Mouse (Mus musculus) MEL (cell line): ENCODE results near the gene Myzap. TPM values are rescaled to one million over a fixed set of nuclear protein-coding genes. Genes with fewer than 3 reads are reported as not detected.

ENCODE experiments used
- DNase-seq: peaks from one replicate; pipeline ENCODE4 v3.0.0; 2011; ENCODE audit warnings: low read depth, low spot score
- H3K27ac ChIP-seq: 2 replicates; pipeline ENCODE4 v1.5.1; 2012; ENCODE audit warnings: low read depth, mild to moderate bottlenecking, control low read depth, low read length, moderate library complexity; ENCODE audit not compliant: control insufficient read depth
- H3K27me3 ChIP-seq, 2 experiments: fragments of 150-350 bp in 1 of 2; sonication (generic) in 1 of 2; 2 replicates each; pipeline ENCODE4 v1.6.1; 2012; ENCODE audit warnings: low read length in 2 of 2, mild to moderate bottlenecking in 2 of 2, improper control_type of control experiment in 1 of 2, moderate library complexity in 1 of 2; ENCODE audit not compliant: insufficient read depth in 2 of 2, control insufficient read depth in 1 of 2
- H3K36me3 ChIP-seq, 2 experiments: 2 replicates each; pipeline ENCODE4 v1.6.1; 2012 to 2014; ENCODE audit warnings: low read length in 2 of 2, improper control_type of control experiment in 1 of 2, inconsistent platforms in 1 of 2, mild to moderate bottlenecking in 1 of 2; ENCODE audit not compliant: insufficient read depth in 2 of 2, control insufficient read depth in 1 of 2
- H3K4me1 ChIP-seq, 2 experiments: fragments of 150-350 bp in 1 of 2; sonication (generic) in 1 of 2; 2 replicates each; pipeline ENCODE4 v1.6.1; 2012; ENCODE audit warnings: low read length in 2 of 2, improper control_type of control experiment in 1 of 2, mild to moderate bottlenecking in 1 of 2; ENCODE audit not compliant: insufficient read depth in 2 of 2, control insufficient read depth in 1 of 2
- H3K4me3 ChIP-seq, 2 experiments: fragments of 150-350 bp in 1 of 2; sonication (generic) in 1 of 2; 2 replicates each; pipeline ENCODE4 v1.5.1; 2012; ENCODE audit warnings: low read depth in 2 of 2, low read length in 2 of 2, mild to moderate bottlenecking in 2 of 2, moderate library complexity in 2 of 2, control low read depth in 1 of 2, improper control_type of control experiment in 1 of 2; ENCODE audit not compliant: control insufficient read depth in 1 of 2, insufficient read depth in 1 of 2
- H3K79me2 ChIP-seq: 2 replicates; pipeline ENCODE4 v1.6.1; 2012; ENCODE audit warnings: mild to moderate bottlenecking, low read length, moderate library complexity; ENCODE audit not compliant: control insufficient read depth, poor library complexity, insufficient read depth
- H3K9ac ChIP-seq: 2 replicates; pipeline ENCODE4 v1.6.1; 2012; ENCODE audit warnings: low read depth, mild to moderate bottlenecking, control low read depth, low read length, moderate library complexity; ENCODE audit not compliant: control insufficient read depth, poor library complexity, severe bottlenecking
- H3K9me3 ChIP-seq: fragments of 150-350 bp; sonication (generic); replicated peaks from 2 replicates; pipeline ENCODE4 v1.6.1; 2012; ENCODE audit warnings: mild to moderate bottlenecking, low read length, improper control_type of control experiment, moderate library complexity; ENCODE audit not compliant: insufficient read depth
- BHLHE40 ChIP-seq: IDR thresholded peaks from 2 replicates; pipeline ENCODE4 v1.6.1; 2012; ENCODE audit warnings: low read depth, mild to moderate bottlenecking, inconsistent platforms, low read length, improper control_type of control experiment, borderline replicate concordance
- CHD1 ChIP-seq: IDR thresholded peaks from 2 replicates; pipeline ENCODE4 v1.6.1; 2012; ENCODE audit warnings: low read depth, mild to moderate bottlenecking, inconsistent platforms, low read length, improper control_type of control experiment
- CHD2 ChIP-seq: IDR thresholded peaks from 2 replicates; pipeline ENCODE4 v1.6.1; 2011; ENCODE audit warnings: low read length, improper control_type of control experiment
- E2F4 ChIP-seq: IDR thresholded peaks from 2 replicates; pipeline ENCODE4 v1.6.1; 2011; ENCODE audit warnings: low read depth, low read length, improper control_type of control experiment, borderline replicate concordance
- ELF1 ChIP-seq: IDR thresholded peaks from 2 replicates; pipeline ENCODE4 v1.6.1; 2014; ENCODE audit warnings: low read depth, mild to moderate bottlenecking, inconsistent platforms, low read length, improper control_type of control experiment, moderate library complexity
- EP300 ChIP-seq, 2 experiments: IDR thresholded peaks; 2 replicates each; pipeline ENCODE4 v1.6.1; 2011; ENCODE audit warnings: improper control_type of control experiment in 2 of 2, low read length in 2 of 2, low read depth in 1 of 2, mild to moderate bottlenecking in 1 of 2
- ETS1 ChIP-seq: IDR thresholded peaks from 2 replicates; pipeline ENCODE4 v1.6.1; 2012; ENCODE audit warnings: low read depth, mild to moderate bottlenecking, inconsistent platforms, low read length, improper control_type of control experiment, moderate library complexity
- GABPA ChIP-seq: IDR thresholded peaks from 2 replicates; pipeline ENCODE4 v1.6.1; 2012; ENCODE audit warnings: low read depth, mild to moderate bottlenecking, inconsistent platforms, low read length, improper control_type of control experiment, moderate library complexity
- GATA1 ChIP-seq: IDR thresholded peaks from 2 replicates; pipeline ENCODE4 v1.6.1; 2011; ENCODE audit warnings: low read depth, low read length, improper control_type of control experiment
- HCFC1 ChIP-seq: IDR thresholded peaks from 2 replicates; pipeline ENCODE4 v1.6.1; 2012; ENCODE audit warnings: low read depth, mild to moderate bottlenecking, inconsistent platforms, low read length, improper control_type of control experiment, moderate library complexity
- KAT2A ChIP-seq: conservative IDR thresholded peaks from 2 replicates; pipeline ENCODE4 v1.6.1; 2012; ENCODE audit warnings: low read depth, low read length, improper control_type of control experiment, inconsistent platforms
- MAX ChIP-seq: IDR thresholded peaks from 2 replicates; pipeline ENCODE4 v1.6.1; 2011; ENCODE audit warnings: low read length, improper control_type of control experiment
- MAZ ChIP-seq: IDR thresholded peaks from 2 replicates; pipeline ENCODE4 v1.6.1; 2012; ENCODE audit warnings: low read depth, mild to moderate bottlenecking, inconsistent platforms, low read length, improper control_type of control experiment
- MEF2A ChIP-seq: IDR thresholded peaks from 2 replicates; pipeline ENCODE4 v1.6.1; 2014; ENCODE audit warnings: low read depth, mild to moderate bottlenecking, inconsistent platforms, low read length, improper control_type of control experiment; ENCODE audit not compliant: poor library complexity, insufficient replicate concordance, severe bottlenecking; ENCODE audit errors: extremely low read depth
- MXI1 ChIP-seq: IDR thresholded peaks from 2 replicates; pipeline ENCODE4 v1.6.1; 2011; ENCODE audit warnings: mild to moderate bottlenecking, low read depth, low read length, improper control_type of control experiment
- NELFE ChIP-seq: IDR thresholded peaks from 2 replicates; pipeline ENCODE4 v1.6.1; 2011; ENCODE audit warnings: low read depth, low read length, improper control_type of control experiment
- POLR2A ChIP-seq, 2 experiments: IDR thresholded peaks; 2 replicates each; pipeline ENCODE4 v1.6.1; 2011 to 2012; ENCODE audit warnings: low read length in 2 of 2, mild to moderate bottlenecking in 2 of 2, control low read depth in 1 of 2, improper control_type of control experiment in 1 of 2, low read depth in 1 of 2, moderate library complexity in 1 of 2; ENCODE audit not compliant: control insufficient read depth in 1 of 2, insufficient read depth in 1 of 2, poor library complexity in 1 of 2
- SIN3A ChIP-seq: IDR thresholded peaks from 2 replicates; pipeline ENCODE4 v1.6.1; 2012; ENCODE audit warnings: low read length, improper control_type of control experiment, inconsistent platforms
- SMC3 ChIP-seq: IDR thresholded peaks from 2 replicates; pipeline ENCODE4 v1.6.1; 2011; ENCODE audit warnings: low read depth, low read length, improper control_type of control experiment
- TAL1 ChIP-seq: IDR thresholded peaks from 2 replicates; pipeline ENCODE4 v1.6.1; 2012; ENCODE audit warnings: mild to moderate bottlenecking, inconsistent platforms, low read length, moderate library complexity, mixed read lengths
- TCF12 ChIP-seq: IDR thresholded peaks from 2 replicates; pipeline ENCODE4 v1.6.1; 2014; ENCODE audit warnings: low read depth, mild to moderate bottlenecking, inconsistent platforms, low read length, improper control_type of control experiment, moderate library complexity
- USF1 ChIP-seq: IDR thresholded peaks from 2 replicates; pipeline ENCODE4 v1.6.1; 2014; ENCODE audit warnings: low read depth, mild to moderate bottlenecking, inconsistent platforms, low read length, improper control_type of control experiment, moderate library complexity
- USF2 ChIP-seq, 2 experiments: IDR thresholded peaks; 2 replicates each; pipeline ENCODE4 v1.6.1; 2011 to 2012; ENCODE audit warnings: improper control_type of control experiment in 2 of 2, low read length in 2 of 2, borderline replicate concordance in 1 of 2, inconsistent platforms in 1 of 2, low read depth in 1 of 2, mild to moderate bottlenecking in 1 of 2; ENCODE audit not compliant: insufficient read depth in 1 of 2
- ZC3H11A ChIP-seq: IDR thresholded peaks from 2 replicates; pipeline ENCODE4 v1.6.1; 2012; ENCODE audit warnings: low read depth, mild to moderate bottlenecking, inconsistent platforms, low read length, improper control_type of control experiment
- ZKSCAN1 ChIP-seq: IDR thresholded peaks from 2 replicates; pipeline ENCODE4 v1.6.1; 2012; ENCODE audit warnings: low read depth, mild to moderate bottlenecking, inconsistent platforms, low read length, improper control_type of control experiment, moderate library complexity
- polyA plus RNA-seq, 2 experiments: library from polyadenylated mRNA; stranded (reverse) in 1 of 2; unstranded in 1 of 2; fragments of >175 nt in 1 of 2; fragments of >200 nt in 1 of 2; gene quantifications; 2 replicates each; pipeline versions ENCODE4 v1.2.1 to v1.2.4; 2012; ENCODE audit warnings: low replicate concordance in 2 of 2, low read depth in 1 of 2; ENCODE audit not compliant: insufficient read length in 2 of 2, insufficient read depth in 1 of 2, missing spikeins in 1 of 2
- total RNA-seq: library from RNA; depleted of rRNA; stranded (reverse); fragments of 300-350 nt; gene quantifications from 2 replicates; pipeline ENCODE4 v1.2.3, GENCODE M21; 2012

Myzap gene
- total and polyA plus RNA-seq, 3 experiments: 0.06 TPM; not detected in 2

DNA sequence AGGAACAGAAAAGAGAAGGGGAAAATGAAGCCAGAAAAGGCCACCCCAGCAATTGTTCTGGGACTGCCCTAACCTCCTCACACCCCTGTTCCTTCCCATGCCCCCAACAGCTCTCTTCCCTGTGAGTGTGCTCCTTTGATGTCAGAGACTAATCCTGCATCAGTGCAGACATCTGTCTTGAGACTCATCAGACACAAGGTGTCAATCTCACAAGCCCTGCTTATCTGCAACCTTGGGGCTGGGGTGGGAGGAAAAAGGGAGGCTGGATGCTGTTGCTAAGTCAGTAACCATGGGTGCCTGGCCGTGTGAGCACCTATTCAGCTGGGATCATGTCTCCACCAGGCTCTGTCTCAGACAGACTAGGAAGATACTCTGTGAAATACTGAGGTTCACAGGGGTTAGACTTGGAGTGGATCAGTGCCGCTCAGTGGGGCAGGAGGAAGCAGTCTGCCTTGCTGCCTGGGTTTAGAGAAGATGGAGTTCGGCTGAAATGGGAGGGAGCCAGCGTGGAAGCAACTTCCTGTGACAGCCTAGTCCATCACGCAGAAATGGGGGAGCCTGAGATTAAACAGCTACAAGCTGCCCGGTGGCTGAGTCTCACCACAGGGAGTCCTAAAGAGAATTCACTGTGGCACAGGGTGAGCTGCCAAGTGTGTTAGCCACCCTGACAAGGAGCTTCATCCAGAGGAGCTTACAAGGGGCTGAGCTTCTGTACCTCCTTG lies 12.9 kb upstream of the Myzap start:
- Histone ChIP-seq H3K4me1 (peaks cover 8 to 24% of the 10 kb centered on the region in 2 experiments), H3K79me2 (no peaks in the 10 kb centered on the region), H3K27ac (no peak overlapping the region), H3K4me3 (no peak overlapping the region), H3K27me3 (no peaks in the 10 kb centered on the region; a peak in 1 of 4 replicates), H3K9me3 (no peaks in the 10 kb centered on the region), H3K9ac (no peak overlapping the region), H3K36me3 (peaks cover 0 to 16% of the 10 kb centered on the region in 2 experiments; a peak in 2 of 4 replicates)
- DNase-seq: peak; percentile 28
- TF ChIP-seq USF2 (IDR thresholded peaks at IDR 0.05; ENCODE audit: borderline replicate concordance in 1 of 2, insufficient read depth in 1 of 2, low read depth in 1 of 2, low read length in 2 of 2): no peak
- TF ChIP-seq MAX: no peak
- TF ChIP-seq TCF12: peak; percentile 42; the same call in 1 of the 2 replicates
- TF ChIP-seq NELFE: no peak
- no peak for TF ChIP-seq POLR2A (IDR thresholded peaks at IDR 0.05; ENCODE audit: control insufficient read depth in 1 of 2, insufficient read depth in 1 of 2, low read depth in 1 of 2, low read length in 2 of 2, poor library complexity in 1 of 2)
- TF ChIP-seq SIN3A: no peak
- no peak for TF ChIP-seq GATA1
- TF ChIP-seq CHD2: no peak
- TF ChIP-seq TAL1: peak; percentile 39
- TF ChIP-seq EP300 (IDR thresholded peaks at IDR 0.05; ENCODE audit: low read depth in 1 of 2, low read length in 2 of 2): peak in 1 of 2 experiments; percentile 48; a peak in 2 of 4 replicates

DNA sequence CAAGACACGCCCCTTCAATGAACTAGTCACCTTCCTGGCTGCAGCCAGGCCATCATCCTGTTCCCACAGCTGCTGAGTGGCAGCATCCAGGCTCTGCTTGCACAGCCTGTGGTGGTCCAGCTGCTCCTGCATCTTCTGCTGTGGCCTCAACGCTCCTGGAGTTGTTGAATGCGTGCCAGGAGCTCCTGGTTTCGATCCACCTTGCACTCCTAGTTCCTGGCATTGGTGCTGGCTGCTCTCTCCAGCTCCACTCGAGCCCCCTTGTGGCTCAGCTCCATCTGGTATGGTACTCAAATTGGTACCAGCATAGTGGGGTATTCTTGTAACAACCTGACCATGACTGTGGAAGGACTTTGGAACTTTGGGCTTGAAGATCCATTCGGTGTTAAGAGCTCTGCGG lies 7.7 kb upstream of the Myzap start:
- H3K9ac ChIP-seq: no peak overlapping the region
- DNase-seq: no peak
- TF ChIP-seq USF1: no peak
- TF ChIP-seq MAX: no peak
- TF ChIP-seq MAZ: no peak
- no peak for TF ChIP-seq GABPA
- no peak for TF ChIP-seq ZC3H11A
- no peak for TF ChIP-seq HCFC1
- no peak for TF ChIP-seq MEF2A
- no peak for TF ChIP-seq ELF1
- TF ChIP-seq KAT2A: no peak
- no peak for TF ChIP-seq MXI1
- TF ChIP-seq ETS1: no peak
- TF ChIP-seq E2F4: no peak
- no peak for TF ChIP-seq USF2 (IDR thresholded peaks at IDR 0.05; ENCODE audit: borderline replicate concordance in 1 of 2, insufficient read depth in 1 of 2, low read depth in 1 of 2, low read length in 2 of 2)
- no peak for TF ChIP-seq BHLHE40
- TF ChIP-seq ZKSCAN1: no peak
- no peak for TF ChIP-seq CHD1
- TF ChIP-seq POLR2A (IDR thresholded peaks at IDR 0.05; ENCODE audit: control insufficient read depth in 1 of 2, insufficient read depth in 1 of 2, low read depth in 1 of 2, low read length in 2 of 2, poor library complexity in 1 of 2): no peak
- TF ChIP-seq SMC3: no peak
- no peaks in the 10 kb centered on the region for H3K9me3 ChIP-seq
- H3K4me1 ChIP-seq: peaks cover 4 to 8% of the 10 kb centered on the region in 2 experiments; a peak in 3 of 4 replicates
- H3K4me3 ChIP-seq: no peak overlapping the region
- no peak overlapping the region for H3K27ac ChIP-seq
- H3K27me3 ChIP-seq: peaks cover 0 to 5% of the 10 kb centered on the region in 2 experiments; a peak in 3 of 4 replicates
- no peaks in the 10 kb centered on the region for H3K79me2 ChIP-seq
- H3K36me3 ChIP-seq: no peaks in the 10 kb centered on the region
